Mouse (Mus musculus): Measurements from ENCODE around the gene Csmd2.

- no peak for TF ChIP-seq CTCF (IDR thresholded peaks at IDR 0.05; ENCODE audit: low read depth)
- TF ChIP-seq EP300 (optimal IDR thresholded peaks at IDR 0.05): no peak
These were observed 504.4 kb downstream of the Csmd2 start for GRCm38 (mm10) chr4:128492055-128492454.
